Mouse (Mus musculus): Measurements from ENCODE around the gene Lats2. TPM values are rescaled to one million over a fixed set of nuclear protein-coding genes. Genes with fewer than 3 reads are reported as not detected.

Gene Lats2
- total RNA-seq, 1 experiment = 9.1 TPM

DNA sequence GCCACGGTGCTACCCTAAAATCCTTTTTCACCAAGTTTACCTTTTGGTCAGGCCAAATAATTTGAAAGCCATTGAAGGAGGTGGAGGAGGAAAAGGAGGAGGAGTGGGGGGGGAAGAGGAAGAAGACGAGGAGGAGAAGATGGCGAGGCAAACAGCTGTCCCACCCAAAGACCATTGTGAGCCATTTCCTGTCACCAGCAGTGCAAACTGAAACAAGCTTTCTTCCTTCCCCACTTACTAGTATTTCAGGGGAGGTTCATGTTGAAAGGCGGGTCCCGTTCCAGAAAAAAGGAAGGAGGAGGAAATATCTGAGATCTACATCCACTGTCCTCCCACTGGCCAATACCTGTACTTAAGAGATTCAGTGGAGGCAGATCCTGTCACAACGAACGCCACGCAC is 28.8 kb downstream of the Lats2 start:
- no peak for DNase-seq (ENCODE audit: low read depth, low spot score)
- no peaks in the 10 kb centered on the region for H3K36me3 ChIP-seq (ENCODE audit: control insufficient read depth, insufficient read depth, low read length, poor library complexity, severe bottlenecking)
- 0 out of 2 replicates have a peak overlapping the region, but pooled peaks have one; percentile 15 for H3K9ac ChIP-seq (ENCODE audit: insufficient read depth, low read depth, low read length, poor library complexity, severe bottlenecking)
- in situ Hi-C loops (cut with MboI; ENCODE audit: low sequenced_read_pairs in 2 of 2, unreplicated experiment in 2 of 2) = no loop called here
- no peak overlapping the region for H3K4me3 ChIP-seq (ENCODE audit: insufficient read depth in 1 of 2, low read depth in 1 of 2, low read length in 2 of 2, poor library complexity in 1 of 2, severe bottlenecking in 1 of 2)
- no peak for TF ChIP-seq ZNF384 (IDR thresholded peaks at IDR 0.05; ENCODE audit: low read depth, low read length)
- no peaks in the 10 kb centered on the region for H3K9me3 ChIP-seq (ENCODE audit: control insufficient read depth, insufficient read depth, low read depth, low read length)
- H3K27ac ChIP-seq (ENCODE audit: insufficient read depth, low read depth, low read length, poor library complexity, severe bottlenecking) = no peak overlapping the region
- H3K4me1 ChIP-seq (ENCODE audit: control insufficient read depth in 2 of 2, insufficient read depth in 2 of 2, low read length in 2 of 2, poor library complexity in 1 of 2) = peaks cover 7 to 28% of the 10 kb centered on the region in 2 experiments

DNA sequence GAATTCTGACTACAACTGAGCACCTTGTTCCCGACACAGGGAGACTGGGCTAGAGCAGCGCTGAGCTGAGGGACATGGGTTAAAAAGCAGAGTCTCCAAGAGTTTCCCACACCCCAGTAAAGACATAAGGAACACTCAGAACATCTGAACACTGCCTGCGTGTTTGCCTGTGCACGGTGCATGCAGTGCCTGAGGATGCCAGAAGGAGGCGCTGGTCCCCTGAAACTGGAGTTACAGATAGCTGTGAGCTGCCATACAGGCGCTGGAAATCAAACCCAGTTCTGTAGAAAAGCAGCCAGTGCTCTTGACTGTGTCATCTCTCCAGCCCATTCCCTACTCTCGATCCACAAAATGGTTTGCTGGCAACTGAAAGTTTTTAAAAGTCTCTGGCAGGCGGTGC is 32.0 kb downstream of the Lats2 start:
- peak overlapping the region; percentile 50; the same call in 1 of the 2 replicates for H3K9ac ChIP-seq (ENCODE audit: insufficient read depth, low read depth, low read length, poor library complexity, severe bottlenecking)
- peaks cover 0 to 17% of the 10 kb centered on the region in 2 experiments; a peak in 2 of 4 replicates for H3K4me1 ChIP-seq (ENCODE audit: control insufficient read depth in 2 of 2, insufficient read depth in 2 of 2, low read length in 2 of 2, poor library complexity in 1 of 2)
- no peaks in the 10 kb centered on the region for H3K36me3 ChIP-seq (ENCODE audit: control insufficient read depth, insufficient read depth, low read length, poor library complexity, severe bottlenecking)
- H3K4me3 ChIP-seq (ENCODE audit: insufficient read depth in 1 of 2, low read depth in 1 of 2, low read length in 2 of 2, poor library complexity in 1 of 2, severe bottlenecking in 1 of 2) = no peak overlapping the region
- in situ Hi-C loops (cut with MboI; ENCODE audit: low sequenced_read_pairs in 2 of 2, unreplicated experiment in 2 of 2) = no loop called here
- peak; percentile 67; the same call in 1 of the 2 replicates for TF ChIP-seq ZC3H11A (IDR thresholded peaks at IDR 0.05; ENCODE audit: borderline replicate concordance, low read depth, low read length)
- no peak for TF ChIP-seq HCFC1 (IDR thresholded peaks at IDR 0.05; ENCODE audit: borderline replicate concordance, insufficient read depth, low read length)
- DNase-seq (ENCODE audit: low read depth, low spot score) = no peak
- H3K9me3 ChIP-seq (ENCODE audit: control insufficient read depth, insufficient read depth, low read depth, low read length) = no peaks in the 10 kb centered on the region
- H3K27ac ChIP-seq (ENCODE audit: insufficient read depth, low read depth, low read length, poor library complexity, severe bottlenecking) = no peak overlapping the region

- in situ Hi-C loops (cut with MboI; ENCODE audit: low sequenced_read_pairs in 2 of 2, unreplicated experiment in 2 of 2) = no loop called here
- DNase-seq (ENCODE audit: low read depth, low spot score) = no peak
- Histone ChIP-seq H3K9ac (ENCODE audit: insufficient read depth, low read depth, low read length, poor library complexity, severe bottlenecking) (no peak overlapping the region), H3K27ac (ENCODE audit: insufficient read depth, low read depth, low read length, poor library complexity, severe bottlenecking) (no peak overlapping the region), H3K4me1 (ENCODE audit: control insufficient read depth in 2 of 2, insufficient read depth in 2 of 2, low read length in 2 of 2, poor library complexity in 1 of 2) (peaks cover 0 to 3% of the 10 kb centered on the region in 2 experiments; a peak in 2 of 4 replicates), H3K36me3 (ENCODE audit: control insufficient read depth, insufficient read depth, low read length, poor library complexity, severe bottlenecking) (no peaks in the 10 kb centered on the region), H3K9me3 (ENCODE audit: control insufficient read depth, insufficient read depth, low read depth, low read length) (no peaks in the 10 kb centered on the region), H3K4me3 (ENCODE audit: insufficient read depth in 1 of 2, low read depth in 1 of 2, low read length in 2 of 2, poor library complexity in 1 of 2, severe bottlenecking in 1 of 2) (no peak overlapping the region)
- no peak for TF ChIP-seq CHD2 (IDR thresholded peaks at IDR 0.05; ENCODE audit: low read depth, low read length)
- no peak for TF ChIP-seq ZC3H11A (IDR thresholded peaks at IDR 0.05; ENCODE audit: borderline replicate concordance, low read depth, low read length)
- TF ChIP-seq HCFC1 (IDR thresholded peaks at IDR 0.05; ENCODE audit: borderline replicate concordance, insufficient read depth, low read length) = no peak
- TF ChIP-seq ZNF384 (IDR thresholded peaks at IDR 0.05; ENCODE audit: low read depth, low read length) = no peak
- no peak for TF ChIP-seq MAFK (IDR thresholded peaks at IDR 0.05; ENCODE audit: insufficient read depth, low read depth, low read length)
These were observed 33.7 kb downstream of the Lats2 start for GRCm38 (mm10) chr14:57724473-57724872.

- DNase-seq (ENCODE audit: low read depth, low spot score) = no peak
- TF ChIP-seq ZC3H11A (IDR thresholded peaks at IDR 0.05; ENCODE audit: borderline replicate concordance, low read depth, low read length) (no peak), CHD2 (IDR thresholded peaks at IDR 0.05; ENCODE audit: low read depth, low read length) (no peak), HCFC1 (IDR thresholded peaks at IDR 0.05; ENCODE audit: borderline replicate concordance, insufficient read depth, low read length) (no peak), ZNF384 (IDR thresholded peaks at IDR 0.05; ENCODE audit: low read depth, low read length) (no peak), MAFK (IDR thresholded peaks at IDR 0.05; ENCODE audit: insufficient read depth, low read depth, low read length) (no peak)
- H3K4me3 ChIP-seq (ENCODE audit: insufficient read depth in 1 of 2, low read depth in 1 of 2, low read length in 2 of 2, poor library complexity in 1 of 2, severe bottlenecking in 1 of 2) = no peak overlapping the region
- H3K9ac ChIP-seq (ENCODE audit: insufficient read depth, low read depth, low read length, poor library complexity, severe bottlenecking) = no peak overlapping the region
- H3K4me1 ChIP-seq (ENCODE audit: control insufficient read depth in 2 of 2, insufficient read depth in 2 of 2, low read length in 2 of 2, poor library complexity in 1 of 2) = peaks cover 0 to 4% of the 10 kb centered on the region in 2 experiments; a peak in 1 of 4 replicates
- H3K9me3 ChIP-seq (ENCODE audit: control insufficient read depth, insufficient read depth, low read depth, low read length) = no peaks in the 10 kb centered on the region
- no peak overlapping the region for H3K27ac ChIP-seq (ENCODE audit: insufficient read depth, low read depth, low read length, poor library complexity, severe bottlenecking)
- no peaks in the 10 kb centered on the region; the same call in 1 of the 2 replicates for H3K36me3 ChIP-seq (ENCODE audit: control insufficient read depth, insufficient read depth, low read length, poor library complexity, severe bottlenecking)
- in situ Hi-C loops (cut with MboI; ENCODE audit: low sequenced_read_pairs in 2 of 2, unreplicated experiment in 2 of 2) = no loop called here
These were observed 39.9 kb downstream of the Lats2 start for GRCm38 (mm10) chr14:57718245-57718644.

- in situ Hi-C loops (cut with MboI; ENCODE audit: low sequenced_read_pairs in 2 of 2, unreplicated experiment in 2 of 2) = no loop called here
- H3K9me3 ChIP-seq (ENCODE audit: control insufficient read depth, insufficient read depth, low read depth, low read length) = no peaks in the 10 kb centered on the region
- no peak for DNase-seq (ENCODE audit: low read depth, low spot score)
- H3K4me1 ChIP-seq (ENCODE audit: control insufficient read depth in 2 of 2, insufficient read depth in 2 of 2, low read length in 2 of 2, poor library complexity in 1 of 2) = peaks cover 0 to 4% of the 10 kb centered on the region in 2 experiments; a peak in 1 of 4 replicates
- H3K9ac ChIP-seq (ENCODE audit: insufficient read depth, low read depth, low read length, poor library complexity, severe bottlenecking) = no peak overlapping the region
- no peaks in the 10 kb centered on the region; the same call in 1 of the 2 replicates for H3K36me3 ChIP-seq (ENCODE audit: control insufficient read depth, insufficient read depth, low read length, poor library complexity, severe bottlenecking)
- H3K4me3 ChIP-seq (ENCODE audit: insufficient read depth in 1 of 2, low read depth in 1 of 2, low read length in 2 of 2, poor library complexity in 1 of 2, severe bottlenecking in 1 of 2) = no peak overlapping the region
- TF ChIP-seq HCFC1 (IDR thresholded peaks at IDR 0.05; ENCODE audit: borderline replicate concordance, insufficient read depth, low read length) = no peak
- TF ChIP-seq ZC3H11A (IDR thresholded peaks at IDR 0.05; ENCODE audit: borderline replicate concordance, low read depth, low read length) = no peak
- TF ChIP-seq ZNF384 (IDR thresholded peaks at IDR 0.05; ENCODE audit: low read depth, low read length) = no peak
- no peak for TF ChIP-seq MAFK (IDR thresholded peaks at IDR 0.05; ENCODE audit: insufficient read depth, low read depth, low read length)
- no peak for TF ChIP-seq CHD2 (IDR thresholded peaks at IDR 0.05; ENCODE audit: low read depth, low read length)
- H3K27ac ChIP-seq (ENCODE audit: insufficient read depth, low read depth, low read length, poor library complexity, severe bottlenecking) = no peak overlapping the region
These were observed 41.5 kb downstream of the Lats2 start for GRCm38 (mm10) chr14:57716601-57717245.
